Mouse (Mus musculus): ENCODE results near the gene Stk16.

The Stk16 gene

GRCm38 (mm10) chr1:75236117-75237050, 25.7 kb downstream of the Stk16 start, which contains the start of gene Dnajb2:
Dnajb2 (plus strand) TSS chr1:75236406.
- peak; percentile 88 for DNase-seq (ENCODE audit: low read depth, low spot score)

GRCm38 (mm10) chr1:75239591-75239990, 29.0 kb downstream of the Stk16 start:
- no peak for DNase-seq (ENCODE audit: low read depth, low spot score)

GRCm38 (mm10) chr1:75243411-75243810, 32.8 kb downstream of the Stk16 start:
- no peak for DNase-seq (ENCODE audit: low read depth, low spot score)

- DNase-seq (ENCODE audit: low read depth, low spot score): no peak
Measured at GRCm38 (mm10) chr1:75244175-75244826, 33.7 kb downstream of the Stk16 start.

DNA sequence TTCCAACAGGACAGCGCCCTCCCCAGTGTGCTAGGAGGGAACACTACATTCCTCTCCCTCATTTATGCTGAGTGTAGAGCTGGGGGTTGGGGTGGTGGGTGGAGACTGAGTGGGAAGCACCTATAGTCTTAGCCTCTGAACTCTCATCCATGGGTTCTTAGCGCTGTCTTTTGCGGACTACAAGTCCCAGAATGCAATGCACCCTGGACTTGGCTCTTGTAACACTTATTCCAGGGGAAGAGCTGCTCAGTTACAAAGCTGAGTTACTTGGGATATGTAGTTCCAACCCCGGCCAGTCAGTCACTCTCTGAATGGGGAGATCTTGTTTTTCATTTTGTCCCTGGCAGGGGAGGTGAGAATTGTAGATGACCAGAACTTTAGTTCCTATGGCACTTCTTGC, 34.2 kb downstream of the Stk16 start:
- no peak for DNase-seq (ENCODE audit: low read depth, low spot score)

DNA sequence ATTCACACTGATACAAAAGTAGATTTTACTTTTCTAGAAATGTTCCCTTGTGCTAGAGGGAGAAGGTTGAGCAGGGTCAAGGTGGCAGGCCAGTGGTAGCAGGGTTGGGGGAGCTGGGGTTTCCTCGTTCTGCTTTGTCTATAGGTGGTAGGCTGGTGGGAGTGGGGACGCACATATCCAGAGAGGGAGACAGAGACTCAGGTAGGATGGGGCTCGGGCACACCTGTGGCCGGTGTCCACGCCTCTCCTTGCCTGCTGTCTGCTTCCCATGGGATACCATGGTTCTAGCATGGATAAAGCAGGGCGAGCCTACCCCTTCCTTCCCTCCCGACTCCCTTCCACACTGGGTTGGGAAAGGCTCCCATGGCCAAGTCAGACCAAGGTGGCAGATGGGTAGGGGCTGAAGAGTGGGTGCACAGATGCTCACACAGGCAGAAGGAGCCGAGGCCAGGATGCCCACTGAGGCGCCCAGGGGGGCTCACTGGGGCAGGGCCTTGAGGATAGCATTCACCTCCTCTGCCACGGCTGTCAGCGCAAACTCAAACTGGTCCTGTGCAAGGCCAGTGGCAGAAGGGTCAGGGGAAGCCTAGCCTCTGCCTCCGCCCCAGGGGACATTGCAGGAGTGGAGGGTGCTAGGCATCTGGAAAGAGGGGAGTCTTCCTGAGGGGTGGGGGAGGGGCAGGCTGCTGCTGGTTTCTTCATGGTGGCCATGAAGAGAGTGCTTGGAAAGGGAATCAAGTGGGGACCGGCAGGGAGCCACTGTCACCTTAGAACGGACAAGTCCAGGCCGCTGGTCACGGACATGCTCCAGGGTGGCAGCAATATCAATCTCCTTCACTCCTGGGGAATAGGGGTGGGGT, 36.7 kb downstream of the Stk16 start:
- DNase-seq (ENCODE audit: low read depth, low spot score): no peak

GRCm38 (mm10) chr1:75248041-75248772, 37.6 kb downstream of the Stk16 start:
- DNase-seq (ENCODE audit: low read depth, low spot score): no peak

DNA sequence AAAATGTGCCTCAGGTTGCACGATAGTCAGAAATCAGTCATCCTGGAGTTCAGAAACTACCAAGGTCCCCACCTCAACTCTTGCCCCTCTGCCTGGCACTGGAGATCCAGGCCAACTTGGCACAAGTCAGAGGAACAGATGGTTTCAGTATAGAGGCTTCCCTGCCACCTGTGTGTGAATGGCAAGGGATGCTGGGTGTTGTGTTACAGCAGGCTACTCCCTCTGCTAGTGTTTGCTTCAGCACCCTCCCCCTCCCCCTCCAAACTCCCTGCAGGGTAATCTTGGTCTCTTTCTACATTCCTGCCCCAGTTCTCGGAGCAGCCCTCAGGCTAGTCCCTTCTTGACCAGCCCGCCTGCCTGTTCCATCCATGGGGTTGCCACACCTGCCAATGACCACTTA, 39.9 kb downstream of the Stk16 start:
- DNase-seq (ENCODE audit: low read depth, low spot score): no peak

- DNase-seq (ENCODE audit: low read depth, low spot score): peak; percentile 69
Measured at GRCm38 (mm10) chr1:75251112-75251970, 40.7 kb downstream of the Stk16 start.

GRCm38 (mm10) chr1:75252308-75252707, 41.7 kb downstream of the Stk16 start:
- no peak for DNase-seq (ENCODE audit: low read depth, low spot score)

GRCm38 (mm10) chr1:75253029-75253428, 42.4 kb downstream of the Stk16 start:
- no peak for DNase-seq (ENCODE audit: low read depth, low spot score)

- peak; percentile 73 for DNase-seq (ENCODE audit: low read depth, low spot score)
Measured at GRCm38 (mm10) chr1:75253849-75254624, 43.4 kb downstream of the Stk16 start.

- DNase-seq (ENCODE audit: low read depth, low spot score): no peak
Measured at GRCm38 (mm10) chr1:75254625-75255013, 44.0 kb downstream of the Stk16 start.

- no peak for DNase-seq (ENCODE audit: low read depth, low spot score)
Measured at GRCm38 (mm10) chr1:75255516-75256046, 44.9 kb downstream of the Stk16 start.

DNA sequence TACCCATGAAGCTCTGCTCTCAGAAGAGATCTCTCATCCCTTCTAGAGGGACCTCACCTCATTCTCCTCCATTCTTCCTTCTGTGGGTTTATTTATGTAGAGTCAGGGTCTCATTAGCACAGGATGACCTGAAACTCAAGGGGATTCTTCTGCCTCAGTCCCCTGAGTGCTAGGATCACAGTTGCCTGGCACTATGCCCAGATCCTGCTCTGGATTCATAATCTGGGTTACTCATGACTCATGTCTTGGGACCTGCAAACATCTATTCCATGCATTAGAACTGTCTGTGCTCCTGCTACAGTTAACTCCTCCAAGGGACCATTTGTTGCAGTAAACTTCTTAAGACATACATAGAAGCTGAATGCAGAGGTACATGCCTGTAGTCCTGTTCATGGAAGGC, 50.6 kb downstream of the Stk16 start:
- no peak for DNase-seq (ENCODE audit: low read depth, low spot score)

- DNase-seq (ENCODE audit: low read depth, low spot score): no peak
Measured at GRCm38 (mm10) chr1:75262969-75263951, 52.6 kb downstream of the Stk16 start.

DNA sequence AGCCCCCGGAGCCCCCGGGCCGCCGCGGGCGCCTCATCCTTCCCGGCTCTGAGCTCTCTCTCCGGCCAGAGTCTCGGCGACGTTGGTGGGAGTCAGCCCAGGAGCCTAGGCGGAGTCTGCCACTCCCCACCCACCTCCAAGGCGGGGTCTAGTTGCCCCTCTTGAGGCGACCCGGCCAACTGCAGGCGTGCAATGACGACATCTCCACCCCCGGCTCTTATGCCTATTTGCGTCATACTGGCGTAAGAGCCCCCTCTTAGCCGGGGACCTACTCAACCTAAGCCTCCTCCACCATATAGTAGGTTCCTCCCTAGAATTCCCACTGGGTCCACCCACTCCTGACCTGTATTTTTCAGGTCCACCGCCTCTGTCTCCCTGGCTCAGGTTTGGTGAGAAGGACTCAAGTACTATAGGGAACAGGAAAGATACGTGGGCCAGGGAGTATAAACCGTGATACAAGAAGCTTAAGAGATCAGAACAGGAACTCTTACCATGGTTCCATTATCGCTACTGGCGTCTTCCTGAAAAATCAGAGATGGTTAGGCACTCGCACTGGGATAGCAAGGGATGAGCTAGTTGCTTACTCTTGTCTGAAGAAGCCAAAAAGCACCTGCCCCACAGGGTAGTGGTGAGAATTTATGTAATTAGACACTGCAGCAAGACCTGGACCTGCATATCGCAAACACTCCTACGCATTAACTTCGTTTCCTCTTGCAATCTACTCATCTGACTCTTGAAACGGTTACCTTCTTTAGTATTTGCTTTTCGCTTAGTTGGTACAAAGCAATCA, 53.6 kb downstream of the Stk16 start, which contains the start of gene Ptprn:
TSS of gene Ptprn (minus strand) at position 412 of the 790 bp plus-strand sequence.
- DNase-seq (ENCODE audit: low read depth, low spot score): no peak
